Mouse (Mus musculus) bone marrow macrophage, adult 2 months (primary cell): Measurements from ENCODE around the gene Cma2.

Experiments used
- CTCF ChIP-seq: IDR thresholded peaks from 2 replicates; pipeline ENCODE4 v1.5.1; 2012; ENCODE audit warnings: low read depth, mild to moderate bottlenecking, low read length, moderate library complexity
- POLR2A ChIP-seq: IDR thresholded peaks from 2 replicates; pipeline ENCODE4 v1.6.1; 2012; ENCODE audit warnings: mild to moderate bottlenecking, low read depth, low read length, borderline replicate concordance

GRCm38 (mm10) chr14:55950346-55951030 is at the start of gene Cma2:
- TF ChIP-seq CTCF = no peak
- TF ChIP-seq POLR2A = no peak
